Comparison of ENCODE assay signal across 8 mouse cellular contexts in genomic region chr8:66861589-66862500, GRCm38 (mm10). TPM values are rescaled to one million over a fixed set of nuclear protein-coding genes. Genes with fewer than 3 reads are reported as not detected.
A peak's percentile ranks its signal among the peaks of the same experiment; 100 is the strongest.
DNase-seq lines count a peak whose midpoint lies in the region; ATAC-seq and TF ChIP-seq lines count a peak whose summit lies in the region.

No protein-coding gene starts in this region.

- DNase-seq in cerebellum, postnatal 10 days: peak; percentile 6 to 13
- DNase-seq in cerebellum, adult 18-20 months: no peak
- DNase-seq in right cerebral cortex, adult 2 months (ENCODE audit: low spot score in 2 of 2): peak; percentile 13 to 26
- DNase-seq in right cerebral cortex, postnatal 4 days: no peak
- no peak for DNase-seq in hindbrain, postnatal 0 days (ENCODE audit: low spot score)
- no peak for DNase-seq in midbrain, postnatal 0 days (ENCODE audit: low spot score)
- DNase-seq in spleen, adult 18-20 months: no peak
- DNase-seq in right cerebral cortex, postnatal 25 days: no peak

- H3K27ac ChIP-seq in hindbrain, postnatal 0 days: no peak overlapping the region
- no peak overlapping the region for H3K27ac ChIP-seq in midbrain, postnatal 0 days (ENCODE audit: low read depth, low read length)

- no peaks in the 10 kb centered on the region for H3K36me3 ChIP-seq in hindbrain, postnatal 0 days (ENCODE audit: insufficient read depth, low read length)
- H3K36me3 ChIP-seq in midbrain, postnatal 0 days (ENCODE audit: insufficient read depth, low read length): no peaks in the 10 kb centered on the region

- peaks cover 11% of the 10 kb centered on the region for H3K4me1 ChIP-seq in hindbrain, postnatal 0 days (ENCODE audit: insufficient read depth, low read length)
- H3K4me1 ChIP-seq in midbrain, postnatal 0 days (ENCODE audit: insufficient read depth, low read length): peaks cover 11% of the 10 kb centered on the region; the same call in 1 of the 2 replicates

- WGBS in hindbrain, postnatal 0 days: 62% methylated on average over 5 of the region's 5 CpGs
- 63% methylated on average over 5 of the region's 5 CpGs for WGBS in midbrain, postnatal 0 days

- H3K4me3 ChIP-seq in hindbrain, postnatal 0 days (ENCODE audit: low read length): peak overlapping the region; percentile 82
- peak overlapping the region; percentile 88 for H3K4me3 ChIP-seq in midbrain, postnatal 0 days (ENCODE audit: low read depth, low read length)

- ATAC-seq in hindbrain, postnatal 0 days: no peak
- no peak for ATAC-seq in midbrain, postnatal 0 days (ENCODE audit: low FRiP score)

- no peaks in the 10 kb centered on the region for H3K9me3 ChIP-seq in hindbrain, postnatal 0 days (ENCODE audit: low read length)
- H3K9me3 ChIP-seq in midbrain, postnatal 0 days (ENCODE audit: low read length): no peaks in the 10 kb centered on the region

- no peaks in the 10 kb centered on the region for H3K27me3 ChIP-seq in hindbrain, postnatal 0 days (ENCODE audit: insufficient read depth, low read length)
- no peaks in the 10 kb centered on the region for H3K27me3 ChIP-seq in midbrain, postnatal 0 days (ENCODE audit: insufficient read depth, low read length)

- peak overlapping the region; percentile 73 for H3K4me2 ChIP-seq in hindbrain, postnatal 0 days (ENCODE audit: low read depth, low read length)
- H3K4me2 ChIP-seq in midbrain, postnatal 0 days (ENCODE audit: low read depth, low read length, poor library complexity, severe bottlenecking): peak overlapping the region; percentile 81

- no peak for TF ChIP-seq CTCF in hindbrain, postnatal 0 days (IDR thresholded peaks at IDR 0.05; ENCODE audit: low read depth)
- no peak for TF ChIP-seq CTCF in midbrain, postnatal 0 days (IDR thresholded peaks at IDR 0.05)

- no peak overlapping the region; the same call in 1 of the 2 replicates for H3K9ac ChIP-seq in hindbrain, postnatal 0 days (replicated peaks; ENCODE audit: low read length)
- H3K9ac ChIP-seq in midbrain, postnatal 0 days (replicated peaks; ENCODE audit: low read length, poor library complexity, severe bottlenecking): 0 out of 2 replicates have a peak overlapping the region, but pooled peaks have one; percentile 69

RNA-seq across cellular contexts. Expression of gene Naf1, which starts 1.8 kb away (rescaled TPM):
- 7.2 and 9.1 TPM in 2 replicates for total RNA-seq in hindbrain, postnatal 0 days (2014; rRNA removed)
- 2.9 TPM in 2 replicates for polyA plus RNA-seq in hindbrain, postnatal 0 days (2015; fragmentation: Nextera tagmentation; extraction: Ambion mirVana)
- 8.8 and 10.2 TPM in 2 replicates for total RNA-seq in midbrain, postnatal 0 days (2014; rRNA removed)
- 2.0 and 2.3 TPM in 2 replicates for polyA plus RNA-seq in midbrain, postnatal 0 days (2015; fragmentation: Nextera tagmentation; extraction: Ambion mirVana)

Comparison
In these comparisons a context has a peak if more than half of its experiments do, and no peak if none do; other contexts are left out.
1. DNase-seq: peak in cerebellum, postnatal 10 days (2 of 2) and right cerebral cortex, adult 2 months (2 of 2); none in cerebellum, adult 18-20 months (0 of 2), right cerebral cortex, postnatal 4 days (single experiment), hindbrain, postnatal 0 days (single experiment), midbrain, postnatal 0 days (single experiment), spleen, adult 18-20 months (0 of 2) and right cerebral cortex, postnatal 25 days (single experiment).